Mouse (Mus musculus): Measurements from ENCODE around the gene Hadhb. TPM values are rescaled to one million over a fixed set of nuclear protein-coding genes. Genes with fewer than 3 reads are reported as not detected.

Gene Hadhb
- total and polyA plus RNA-seq, 3 experiments: 1,187 to 2,338 (median 1,981) TPM

- no peak for TF ChIP-seq POLR2A (IDR thresholded peaks at IDR 0.05; ENCODE audit: insufficient read depth, low read depth, low read length)
- TF ChIP-seq EP300 (IDR thresholded peaks at IDR 0.05; ENCODE audit: insufficient read depth, low read depth, low read length): no peak
- TF ChIP-seq CTCF (IDR thresholded peaks at IDR 0.05): no peak
- intact Hi-C loops (cut with DNase I): loop anchor here (5.0 kb wide), 1 partner anchor 54 kb away; no protein-coding TSS in a partner anchor
- Histone ChIP-seq H3K4me1 (ENCODE audit: control insufficient read depth, insufficient read depth, low read length) (no peaks in the 10 kb centered on the region), H3K79me2 (replicated peaks; ENCODE audit: control insufficient read depth, insufficient read depth, low read length) (no peaks in the 10 kb centered on the region), H3K9ac (ENCODE audit: low read depth, low read length) (no peak overlapping the region), H3K4me3 (no peak overlapping the region), H3K27me3 (ENCODE audit: control insufficient read depth, insufficient read depth, low read length) (no peaks in the 10 kb centered on the region), H3K27ac (no peak overlapping the region), H3K36me3 (ENCODE audit: control insufficient read depth, insufficient read depth, low read length) (peaks cover 19% of the 10 kb centered on the region)
- 67% methylated on average over 6 of the region's 6 CpGs for WGBS
- no peak for DNase-seq
Measured at GRCm38 (mm10) chr5:30128680-30129079, 26.4 kb upstream of the Hadhb start.

GRCm38 (mm10) chr5:30131246-30131645, 23.8 kb upstream of the Hadhb start:
- H3K79me2 ChIP-seq (replicated peaks; ENCODE audit: control insufficient read depth, insufficient read depth, low read length): no peaks in the 10 kb centered on the region
- H3K27ac ChIP-seq: no peak overlapping the region
- TF ChIP-seq EP300 (IDR thresholded peaks at IDR 0.05; ENCODE audit: insufficient read depth, low read depth, low read length): no peak
- TF ChIP-seq CTCF (IDR thresholded peaks at IDR 0.05): no peak
- no peak for TF ChIP-seq POLR2A (IDR thresholded peaks at IDR 0.05; ENCODE audit: insufficient read depth, low read depth, low read length)
- H3K27me3 ChIP-seq (ENCODE audit: control insufficient read depth, insufficient read depth, low read length): no peaks in the 10 kb centered on the region
- H3K4me1 ChIP-seq (ENCODE audit: control insufficient read depth, insufficient read depth, low read length): no peaks in the 10 kb centered on the region
- H3K9ac ChIP-seq (ENCODE audit: low read depth, low read length): no peak overlapping the region
- peaks cover 22% of the 10 kb centered on the region for H3K36me3 ChIP-seq (ENCODE audit: control insufficient read depth, insufficient read depth, low read length)
- no peak for DNase-seq
- WGBS: 86% methylated on average over 4 of the region's 4 CpGs
- intact Hi-C loops (cut with DNase I): no loop called here
- H3K4me3 ChIP-seq: no peak overlapping the region

GRCm38 (mm10) chr5:30132173-30132572, 22.9 kb upstream of the Hadhb start:
- Histone ChIP-seq H3K9ac (ENCODE audit: low read depth, low read length) (no peak overlapping the region), H3K27me3 (ENCODE audit: control insufficient read depth, insufficient read depth, low read length) (no peaks in the 10 kb centered on the region), H3K27ac (no peak overlapping the region), H3K4me1 (ENCODE audit: control insufficient read depth, insufficient read depth, low read length) (peaks cover 2% of the 10 kb centered on the region), H3K4me3 (no peak overlapping the region), H3K79me2 (replicated peaks; ENCODE audit: control insufficient read depth, insufficient read depth, low read length) (peaks cover 3% of the 10 kb centered on the region; the same call in 1 of the 2 replicates), H3K36me3 (ENCODE audit: control insufficient read depth, insufficient read depth, low read length) (peaks cover 26% of the 10 kb centered on the region)
- WGBS: 93% methylated on average over 2 of the region's 2 CpGs
- TF ChIP-seq POLR2A (IDR thresholded peaks at IDR 0.05; ENCODE audit: insufficient read depth, low read depth, low read length) (no peak), CTCF (IDR thresholded peaks at IDR 0.05) (no peak), EP300 (IDR thresholded peaks at IDR 0.05; ENCODE audit: insufficient read depth, low read depth, low read length) (no peak)
- DNase-seq: no peak
- intact Hi-C loops (cut with DNase I): no loop called here

GRCm38 (mm10) chr5:30135711-30136231, 19.3 kb upstream of the Hadhb start:
- intact Hi-C loops (cut with DNase I): no loop called here
- WGBS: 67% methylated on average over 11 of the region's 11 CpGs
- H3K4me3 ChIP-seq: no peak overlapping the region
- TF ChIP-seq POLR2A (IDR thresholded peaks at IDR 0.05; ENCODE audit: insufficient read depth, low read depth, low read length) (no peak), EP300 (IDR thresholded peaks at IDR 0.05; ENCODE audit: insufficient read depth, low read depth, low read length) (no peak), CTCF (IDR thresholded peaks at IDR 0.05) (no peak)
- peaks cover 3% of the 10 kb centered on the region; the same call in 1 of the 2 replicates for H3K79me2 ChIP-seq (replicated peaks; ENCODE audit: control insufficient read depth, insufficient read depth, low read length)
- no peak for DNase-seq
- H3K36me3 ChIP-seq (ENCODE audit: control insufficient read depth, insufficient read depth, low read length): peaks cover 30% of the 10 kb centered on the region
- no peak overlapping the region for H3K27ac ChIP-seq
- no peaks in the 10 kb centered on the region for H3K27me3 ChIP-seq (ENCODE audit: control insufficient read depth, insufficient read depth, low read length)
- no peak overlapping the region for H3K9ac ChIP-seq (ENCODE audit: low read depth, low read length)
- peaks cover 2% of the 10 kb centered on the region for H3K4me1 ChIP-seq (ENCODE audit: control insufficient read depth, insufficient read depth, low read length)

GRCm38 (mm10) chr5:30137271-30137670, 17.8 kb upstream of the Hadhb start:
- intact Hi-C loops (cut with DNase I): no loop called here
- H3K9ac ChIP-seq (ENCODE audit: low read depth, low read length): no peak overlapping the region
- TF ChIP-seq CTCF (IDR thresholded peaks at IDR 0.05) (no peak), POLR2A (IDR thresholded peaks at IDR 0.05; ENCODE audit: insufficient read depth, low read depth, low read length) (no peak), EP300 (IDR thresholded peaks at IDR 0.05; ENCODE audit: insufficient read depth, low read depth, low read length) (no peak)
- peaks cover 2% of the 10 kb centered on the region for H3K4me1 ChIP-seq (ENCODE audit: control insufficient read depth, insufficient read depth, low read length)
- peaks cover 33% of the 10 kb centered on the region for H3K36me3 ChIP-seq (ENCODE audit: control insufficient read depth, insufficient read depth, low read length)
- DNase-seq: no peak
- H3K4me3 ChIP-seq: no peak overlapping the region
- H3K27me3 ChIP-seq (ENCODE audit: control insufficient read depth, insufficient read depth, low read length): no peaks in the 10 kb centered on the region
- H3K79me2 ChIP-seq (replicated peaks; ENCODE audit: control insufficient read depth, insufficient read depth, low read length): peaks cover 3% of the 10 kb centered on the region; the same call in 1 of the 2 replicates
- no peak overlapping the region for H3K27ac ChIP-seq
- WGBS: 79% methylated on average over 9 of the region's 9 CpGs

- Histone ChIP-seq H3K27me3 (ENCODE audit: control insufficient read depth, insufficient read depth, low read length) (no peaks in the 10 kb centered on the region), H3K4me1 (ENCODE audit: control insufficient read depth, insufficient read depth, low read length) (peaks cover 2% of the 10 kb centered on the region), H3K4me3 (no peak overlapping the region), H3K9ac (ENCODE audit: low read depth, low read length) (no peak overlapping the region), H3K27ac (no peak overlapping the region), H3K36me3 (ENCODE audit: control insufficient read depth, insufficient read depth, low read length) (peaks cover 34% of the 10 kb centered on the region), H3K79me2 (replicated peaks; ENCODE audit: control insufficient read depth, insufficient read depth, low read length) (peaks cover 3% of the 10 kb centered on the region; the same call in 1 of the 2 replicates)
- no peak for TF ChIP-seq EP300 (IDR thresholded peaks at IDR 0.05; ENCODE audit: insufficient read depth, low read depth, low read length)
- intact Hi-C loops (cut with DNase I): no loop called here
- WGBS: 76% methylated on average over 4 of the region's 4 CpGs
- no peak for DNase-seq
Measured at GRCm38 (mm10) chr5:30138193-30138592, 16.9 kb upstream of the Hadhb start.

All from heart, adult 2 months (tissue).